Mouse (Mus musculus) hindbrain, embryonic 14.5 days (tissue): ENCODE results near the gene Nt5c3b. TPM values are rescaled to one million over a fixed set of nuclear protein-coding genes. Genes with fewer than 3 reads are reported as not detected.

Experiments
- ATAC-seq: fragments of 200-750 bp; cut with Nextera tagmentation; 2 replicates; pipeline ENCODE4 v1.8.0; 2017; ENCODE audit warnings: moderate number of reproducible peaks, mild to moderate bottlenecking, moderate TSS enrichment, moderate library complexity; ENCODE audit not compliant: low FRiP score
- DNase-seq: peaks from one replicate; pipeline ENCODE4 v3.0.0-alpha.2; 2015; ENCODE audit warnings: low spot score
- H3K27ac ChIP-seq: fragments of 300-500 bp; sonication (generic); 2 replicates; pipeline ENCODE4 v1.5.1; 2014; ENCODE audit warnings: mild to moderate bottlenecking, moderate library complexity
- H3K27me3 ChIP-seq: fragments of 300-500 bp; sonication (generic); 2 replicates; pipeline ENCODE4 v1.6.1; 2014; ENCODE audit warnings: mild to moderate bottlenecking, low read length, mixed read lengths; ENCODE audit not compliant: control insufficient read depth, insufficient read depth
- H3K36me3 ChIP-seq: fragments of 300-500 bp; sonication (generic); replicated peaks from 2 replicates; pipeline ENCODE4 v1.6.1; 2014; ENCODE audit not compliant: control insufficient read depth, insufficient read depth
- H3K4me1 ChIP-seq: fragments of 300-500 bp; sonication (generic); replicated peaks from 2 replicates; pipeline ENCODE4 v1.6.1; 2014; ENCODE audit warnings: antibody characterized with exemption, low read length, mixed read lengths; ENCODE audit not compliant: control insufficient read depth, insufficient read depth
- H3K4me2 ChIP-seq: fragments of 300-500 bp; sonication (generic); replicated peaks from 2 replicates; pipeline ENCODE4 v1.6.1; 2014; ENCODE audit warnings: mild to moderate bottlenecking, moderate library complexity
- H3K4me3 ChIP-seq: fragments of 300-500 bp; sonication (generic); replicated peaks from 2 replicates; pipeline ENCODE4 v1.5.1; 2014; ENCODE audit warnings: mild to moderate bottlenecking, low read length
- H3K9ac ChIP-seq: fragments of 300-500 bp; sonication (generic); 2 replicates; pipeline ENCODE4 v1.6.1; 2014
- H3K9me3 ChIP-seq: fragments of 300-500 bp; sonication (generic); 2 replicates; pipeline ENCODE4 v1.6.1; 2016; ENCODE audit warnings: low read length; ENCODE audit not compliant: control insufficient read depth
- WGBS: fragments of 180-500 bp; shearing (Covaris S2); extraction: QIAGEN DNeasy Blood & Tissue Kit; methylation state at CpG from one replicate; pipeline ENCODE4 v1.1.7; 2014; 5-methylcytosine and 5-hydroxymethylcytosine counted together
- polyA plus RNA-seq: library from polyadenylated mRNA; unstranded; fragments of >200 nt; fragmentation: Nextera tagmentation; extraction: Ambion mirVana; gene quantifications from 2 replicates; pipeline ENCODE4 v1.2.1, GENCODE M21; 2014

The Nt5c3b gene
- polyA plus RNA-seq, 1 experiment from 2014 or later = 101 TPM

GRCm38 (mm10) chr11:100404456-100405074 lies 37.0 kb downstream of the Nt5c3b start:
- no peak for ATAC-seq
- no peak overlapping the region for H3K4me2 ChIP-seq
- no peaks in the 10 kb centered on the region for H3K9me3 ChIP-seq
- WGBS = 85% methylated on average over 3 of the region's 3 CpGs
- no peak overlapping the region for H3K9ac ChIP-seq
- H3K36me3 ChIP-seq = peaks cover 12% of the 10 kb centered on the region
- H3K4me3 ChIP-seq = no peak overlapping the region
- H3K27ac ChIP-seq = no peak overlapping the region
- no peak for DNase-seq
- H3K4me1 ChIP-seq = no peaks in the 10 kb centered on the region
- no peaks in the 10 kb centered on the region for H3K27me3 ChIP-seq

GRCm38 (mm10) chr11:100403445-100404134 lies 38.0 kb downstream of the Nt5c3b start:
- no peak for DNase-seq
- Histone ChIP-seq H3K4me3 (no peak overlapping the region), H3K9me3 (no peaks in the 10 kb centered on the region), H3K27ac (no peak overlapping the region), H3K4me2 (no peak overlapping the region), H3K9ac (no peak overlapping the region), H3K36me3 (peaks cover 2% of the 10 kb centered on the region; the same call in 1 of the 2 replicates), H3K4me1 (no peaks in the 10 kb centered on the region), H3K27me3 (no peaks in the 10 kb centered on the region)
- WGBS = 64% methylated on average over 10 of the region's 10 CpGs
- no peak for ATAC-seq

GRCm38 (mm10) chr11:100402682-100403081 lies 38.9 kb downstream of the Nt5c3b start:
- Histone ChIP-seq H3K9me3 (no peaks in the 10 kb centered on the region), H3K4me3 (no peak overlapping the region), H3K36me3 (no peaks in the 10 kb centered on the region), H3K4me2 (no peak overlapping the region), H3K27me3 (no peaks in the 10 kb centered on the region), H3K9ac (no peak overlapping the region), H3K4me1 (0 out of 2 replicates have a peak, but pooled peaks cover 4% of the 10 kb centered on the region), H3K27ac (no peak overlapping the region)
- 73% methylated on average over 2 of the region's 2 CpGs for WGBS
- ATAC-seq (no peak), DNase-seq (no peak)

- Histone ChIP-seq H3K9ac (no peak overlapping the region), H3K4me3 (no peak overlapping the region), H3K27ac (no peak overlapping the region), H3K9me3 (no peaks in the 10 kb centered on the region), H3K36me3 (no peaks in the 10 kb centered on the region), H3K27me3 (no peaks in the 10 kb centered on the region), H3K4me2 (no peak overlapping the region), H3K4me1 (0 out of 2 replicates have a peak, but pooled peaks cover 4% of the 10 kb centered on the region)
- 44% methylated on average over 6 of the region's 6 CpGs for whole genome bisulfite sequencing
- ATAC-seq (no peak), DNase-seq (no peak)
These were observed 39.4 kb downstream of the Nt5c3b start for GRCm38 (mm10) chr11:100402240-100402639.

- Histone ChIP-seq H3K9me3 (no peaks in the 10 kb centered on the region), H3K27ac (no peak overlapping the region), H3K9ac (no peak overlapping the region), H3K4me3 (no peak overlapping the region), H3K36me3 (no peaks in the 10 kb centered on the region), H3K27me3 (no peaks in the 10 kb centered on the region), H3K4me1 (peaks cover 14% of the 10 kb centered on the region), H3K4me2 (no peak overlapping the region)
- ATAC-seq (no peak), DNase-seq (no peak)
- 82% methylated on average over 6 of the region's 6 CpGs for WGBS
These were observed 40.8 kb downstream of the Nt5c3b start for GRCm38 (mm10) chr11:100400842-100401241.

- Histone ChIP-seq H3K9ac (no peak overlapping the region), H3K9me3 (no peaks in the 10 kb centered on the region), H3K36me3 (no peaks in the 10 kb centered on the region), H3K4me2 (no peak overlapping the region), H3K4me1 (peaks cover 23% of the 10 kb centered on the region), H3K27me3 (no peaks in the 10 kb centered on the region), H3K4me3 (no peak overlapping the region), H3K27ac (no peak overlapping the region)
- 79% methylated on average over 12 of the region's 12 CpGs for WGBS
- DNase-seq = no peak
- ATAC-seq = no peak
These were observed 41.7 kb downstream of the Nt5c3b start for GRCm38 (mm10) chr11:100399727-100400538.

- Histone ChIP-seq H3K4me2 (no peak overlapping the region), H3K36me3 (no peaks in the 10 kb centered on the region), H3K27ac (no peak overlapping the region), H3K27me3 (no peaks in the 10 kb centered on the region), H3K4me1 (peaks cover 26% of the 10 kb centered on the region), H3K9me3 (no peaks in the 10 kb centered on the region), H3K9ac (no peak overlapping the region), H3K4me3 (no peak overlapping the region)
- ATAC-seq = no peak
- 76% methylated on average over 9 of the region's 9 CpGs for WGBS
- DNase-seq = no peak
These were observed 42.3 kb downstream of the Nt5c3b start for GRCm38 (mm10) chr11:100399320-100399719.

- DNase-seq = no peak
- no peaks in the 10 kb centered on the region for H3K9me3 ChIP-seq
- 97% methylated on average over 7 of the region's 7 CpGs for WGBS
- no peak for ATAC-seq
- H3K27ac ChIP-seq = no peak overlapping the region
- peaks cover 26% of the 10 kb centered on the region for H3K4me1 ChIP-seq
- peak overlapping the region; percentile 76; the same call in 1 of the 2 replicates for H3K4me2 ChIP-seq
- no peaks in the 10 kb centered on the region for H3K36me3 ChIP-seq
- no peaks in the 10 kb centered on the region for H3K27me3 ChIP-seq
- no peak overlapping the region for H3K4me3 ChIP-seq
- no peak overlapping the region for H3K9ac ChIP-seq
These were observed 43.1 kb downstream of the Nt5c3b start for GRCm38 (mm10) chr11:100398517-100398916.
